Mouse (Mus musculus) testis, adult 2 months (tissue): ENCODE results near the gene March7.

Source experiments
- CTCF ChIP-seq: fragments of 200-500 bp; IDR thresholded peaks from 2 replicates; pipeline ENCODE4 v1.5.1; 2012; ENCODE audit warnings: low read depth, mild to moderate bottlenecking, inconsistent platforms, low read length, moderate library complexity; ENCODE audit not compliant: control insufficient read depth, insufficient read depth, insufficient replicate concordance
- POLR2A ChIP-seq: fragments of 200-500 bp; IDR thresholded peaks from 2 replicates; pipeline ENCODE4 v1.6.1; 2012; ENCODE audit warnings: low read depth, mild to moderate bottlenecking, inconsistent platforms, low read length, moderate library complexity; ENCODE audit not compliant: control insufficient read depth

- TF ChIP-seq POLR2A (no peak), CTCF (no peak)
Observed at GRCm38 (mm10) chr2:60216547-60217153, 7.0 kb downstream of the March7 start.
